Comparison of ENCODE assay signal across 29 mouse cellular contexts in genomic region chr9:59951943-59952342, GRCm38 (mm10). TPM values are rescaled to one million over a fixed set of nuclear protein-coding genes. Genes with fewer than 3 reads are reported as not detected.
DNase-seq lines count a peak whose midpoint lies in the region; ATAC-seq and TF ChIP-seq lines count a peak whose summit lies in the region.
"Had no signal": no experiment of that assay in that cellular context is flagged by ENCODE, and none has a peak within 500 bp of the region (broad histone marks: within the 10 kb centered on the region; RNA-seq: fewer than 3 reads in every experiment).

No protein-coding gene starts in this region.

- no peaks in the 10 kb centered on the region for H3K36me3 ChIP-seq in intestine, embryonic 16.5 days (ENCODE audit: control insufficient read depth, insufficient read depth, low read length)
- no peaks in the 10 kb centered on the region for H3K36me3 ChIP-seq in small intestine, adult 2 months (ENCODE audit: control insufficient read depth, insufficient read depth, low read length)
- no peaks in the 10 kb centered on the region for H3K36me3 ChIP-seq in stomach, postnatal 0 days (ENCODE audit: control insufficient read depth, insufficient read depth, low read length)
- H3K36me3 ChIP-seq: forebrain, embryonic 15.5 days; heart, embryonic 12.5 days; heart, embryonic 15.5 days; hindbrain, embryonic 10.5 days; hindbrain, embryonic 13.5 days had no signal

- H3K4me3 ChIP-seq in intestine, embryonic 16.5 days (ENCODE audit: low read length) = no peak overlapping the region; the same call in 1 of the 2 replicates
- H3K4me3 ChIP-seq in small intestine, adult 2 months (ENCODE audit: low read depth, low read length) = peak overlapping the region; percentile 3; the same call in 1 of the 2 replicates
- H3K4me3 ChIP-seq in stomach, postnatal 0 days (ENCODE audit: low read depth, low read length) = no peak overlapping the region
- H3K4me3 ChIP-seq: forebrain, embryonic 15.5 days; heart, embryonic 12.5 days; heart, embryonic 15.5 days; hindbrain, embryonic 10.5 days; hindbrain, embryonic 13.5 days had no signal

- TF ChIP-seq EP300 in stomach, postnatal 0 days (optimal IDR thresholded peaks at IDR 0.05) = no peak

- no peak for TF ChIP-seq CTCF in small intestine, adult 2 months (IDR thresholded peaks at IDR 0.05; ENCODE audit: extremely low read depth, insufficient read length, insufficient replicate concordance, low read depth, low read length)
- no peak for TF ChIP-seq CTCF in stomach, postnatal 0 days (IDR thresholded peaks at IDR 0.05; ENCODE audit: low read depth)

- H3K27ac ChIP-seq in intestine, embryonic 16.5 days (ENCODE audit: low read length) = peak overlapping the region; percentile 92
- H3K27ac ChIP-seq in small intestine, adult 2 months (ENCODE audit: insufficient read depth, low read depth, low read length) = peak overlapping the region; percentile 47
- H3K27ac ChIP-seq in stomach, postnatal 0 days (replicated peaks) = no peak overlapping the region
- H3K27ac ChIP-seq: forebrain, embryonic 15.5 days; heart, embryonic 15.5 days; hindbrain, embryonic 13.5 days had no signal

- no peaks in the 10 kb centered on the region for H3K27me3 ChIP-seq in intestine, embryonic 16.5 days (replicated peaks; ENCODE audit: control insufficient read depth, insufficient read depth, low read length)
- no peaks in the 10 kb centered on the region for H3K27me3 ChIP-seq in small intestine, adult 2 months (ENCODE audit: control insufficient read depth, insufficient read depth, low read length)
- H3K27me3 ChIP-seq in stomach, postnatal 0 days (ENCODE audit: control insufficient read depth, insufficient read depth, low read length) = no peaks in the 10 kb centered on the region
- H3K27me3 ChIP-seq: forebrain, embryonic 15.5 days; heart, embryonic 12.5 days; heart, embryonic 15.5 days; hindbrain, embryonic 13.5 days had no signal

- ATAC-seq in intestine, embryonic 16.5 days = peak; percentile 84
- ATAC-seq in stomach, postnatal 0 days (ENCODE audit: low FRiP score, low TSS enrichment) = peak; percentile 38
- ATAC-seq: CD4-positive, CD25-positive, alpha-beta regulatory T cell, adult 4 months; forebrain, embryonic 15.5 days; hindbrain, embryonic 16.5 days had no signal

- peak overlapping the region; percentile 40 for H3K9ac ChIP-seq in intestine, embryonic 16.5 days (ENCODE audit: low read depth, low read length)
- H3K9ac ChIP-seq in stomach, postnatal 0 days (ENCODE audit: low read length) = no peak overlapping the region
- H3K9ac ChIP-seq: forebrain, embryonic 15.5 days; heart, embryonic 15.5 days; hindbrain, embryonic 13.5 days had no signal

- WGBS in intestine, embryonic 16.5 days = 44% methylated on average over 4 of the region's 4 CpGs
- WGBS in small intestine, adult 2 months = 20% methylated on average over 4 of the region's 4 CpGs
- 52% methylated on average over 4 of the region's 4 CpGs for WGBS in stomach, postnatal 0 days

- peaks cover 50% of the 10 kb centered on the region for H3K4me1 ChIP-seq in intestine, embryonic 16.5 days (ENCODE audit: control insufficient read depth, insufficient read depth, low read length)
- H3K4me1 ChIP-seq in small intestine, adult 2 months (ENCODE audit: control insufficient read depth, insufficient read depth, insufficient read length, low read length) = peaks cover 47% of the 10 kb centered on the region
- H3K4me1 ChIP-seq in stomach, postnatal 0 days (replicated peaks; ENCODE audit: control insufficient read depth, insufficient read depth) = no peaks in the 10 kb centered on the region
- H3K4me1 ChIP-seq: forebrain, embryonic 15.5 days; hindbrain, embryonic 13.5 days had no signal

- DNase-seq in thymus, postnatal 4 days = peak; percentile 2
- DNase-seq in thymus, postnatal 10 days (ENCODE audit: low spot score in 2 of 2) = no peak
- DNase-seq in stomach, postnatal 0 days (ENCODE audit: low spot score) = no peak
- DNase-seq in left cerebral cortex, adult 8-10 months (ENCODE audit: low spot score in 2 of 2) = no peak
- no peak for DNase-seq in right cerebral cortex, adult 2 months (ENCODE audit: low spot score in 2 of 2)
- DNase-seq: cerebellum, adult 11 months; cerebellum, adult 2 months; cerebellum, postnatal 14 days; gastrocnemius, postnatal 25 days; heart, adult 18-20 months; heart, postnatal 10 days; heart, postnatal 36 days had no signal

- 0 out of 2 replicates have a peak overlapping the region, but pooled peaks have one; percentile 30 for H3K4me2 ChIP-seq in intestine, embryonic 16.5 days (ENCODE audit: low read depth, low read length)
- no peak overlapping the region for H3K4me2 ChIP-seq in stomach, postnatal 0 days (replicated peaks; ENCODE audit: low read depth)
- H3K4me2 ChIP-seq: forebrain, embryonic 15.5 days; heart, embryonic 12.5 days; heart, embryonic 15.5 days; hindbrain, embryonic 13.5 days had no signal

- no peak for TF ChIP-seq POLR2A in small intestine, adult 2 months (IDR thresholded peaks at IDR 0.05; ENCODE audit: low read depth, low read length)

- H3K9me3 ChIP-seq in intestine, embryonic 16.5 days (ENCODE audit: control insufficient read depth, low read length) = no peaks in the 10 kb centered on the region
- H3K9me3 ChIP-seq in stomach, postnatal 0 days (ENCODE audit: control insufficient read depth, low read length) = no peaks in the 10 kb centered on the region
- H3K9me3 ChIP-seq: forebrain, embryonic 15.5 days; heart, embryonic 12.5 days; heart, embryonic 15.5 days; hindbrain, embryonic 10.5 days; hindbrain, embryonic 13.5 days had no signal

RNA-seq across cellular contexts. Expression of gene Nr2e3, which starts 8.5 kb away (rescaled TPM):
- polyA plus RNA-seq in intestine, embryonic 16.5 days (2015; fragmentation: Nextera tagmentation; extraction: Ambion mirVana) = 16.9 and 21.2 TPM in 2 replicates
- polyA plus RNA-seq in small intestine, adult 2 months (2012; rRNA removed) = 1.2 and 1.9 TPM in 2 replicates
- 0.08 TPM in 1 of 2 replicates, not detected in the other for polyA plus RNA-seq in stomach, postnatal 0 days (2015; fragmentation: Nextera tagmentation; extraction: Ambion mirVana)
- total RNA-seq in left cerebral cortex, adult 8-10 months (2022) = not detected
- total RNA-seq: adrenal gland, adult 2 months; adrenal gland, postnatal 14 days; adrenal gland, postnatal 4 days; gastrocnemius, adult 8-10 months; gastrocnemius, postnatal 25 days; heart, adult 18-20 months; heart, postnatal 10 days; heart, postnatal 36 days; MEL had no signal
- polyA plus RNA-seq: adrenal gland, adult 2 months; C2C12; CD4-positive, CD25-positive, alpha-beta regulatory T cell, adult 4 months; cerebellum, adult 2 months; forebrain, embryonic 11.5 days; forebrain, embryonic 15.5 days; gonadal fat pad, adult 2 months; heart, embryonic 15.5 days; hindbrain, embryonic 10.5 days; hindbrain, embryonic 13.5 days; hindbrain, embryonic 16.5 days had no signal
